Mouse (Mus musculus): ENCODE data around the gene Gm17455.

DNA sequence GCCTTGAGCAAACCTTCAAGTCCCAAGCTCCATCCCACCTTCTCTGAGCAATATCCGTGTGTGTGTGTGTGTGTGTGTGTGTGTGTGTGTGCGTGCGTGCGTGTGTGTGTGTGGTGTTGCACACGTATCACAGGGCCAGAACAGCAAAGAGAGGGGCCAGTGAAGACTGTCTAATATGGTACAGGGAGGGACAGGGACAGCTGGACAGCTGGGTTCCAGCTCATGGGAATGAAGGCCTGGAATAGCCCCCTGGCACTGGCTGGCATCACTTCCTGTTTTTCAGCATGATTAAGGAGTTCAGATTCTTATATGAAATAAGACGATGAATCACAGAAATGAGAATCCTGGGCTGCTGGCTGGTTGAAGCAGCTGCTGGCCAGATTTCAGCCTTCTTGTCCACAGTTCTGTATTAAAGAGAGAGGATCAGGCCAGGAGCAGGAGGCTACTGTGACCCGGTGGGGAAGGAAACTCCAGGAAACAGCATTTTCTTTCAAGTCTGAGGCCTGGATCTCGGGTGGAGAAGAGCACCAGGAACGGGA is 20.0 kb upstream of the Gm17455 start:
- TF ChIP-seq CTCF (IDR thresholded peaks at IDR 0.05; ENCODE audit: borderline replicate concordance, insufficient read depth, low read length) = no peak
- TF ChIP-seq POLR2A (IDR thresholded peaks at IDR 0.05; ENCODE audit: low read depth, low read length) = no peak
